ENCODE assay signal across 8 mouse cellular contexts in genomic region chr12:79507141-79507681, GRCm38 (mm10).
DNase-seq lines count a peak whose midpoint lies in the region; TF ChIP-seq lines count a peak whose summit lies in the region.

No protein-coding gene starts in this region.

- TF ChIP-seq POLR2A in kidney, adult 2 months (IDR thresholded peaks at IDR 0.05; ENCODE audit: low read depth, low read length) = no peak

- 14% methylated on average over 8 of the region's 8 CpGs for WGBS in kidney, adult 2 months

- H3K4me1 ChIP-seq in kidney, adult 2 months (ENCODE audit: control insufficient read depth, insufficient read depth, low read length) = peaks cover 30% of the 10 kb centered on the region

- H3K4me3 ChIP-seq in kidney, adult 2 months (ENCODE audit: insufficient read depth, low read depth, low read length) = no peak overlapping the region

- H3K36me3 ChIP-seq in kidney, adult 2 months (ENCODE audit: control insufficient read depth, insufficient read depth, low read length) = no peaks in the 10 kb centered on the region

- no peak for TF ChIP-seq CTCF in kidney, adult 2 months (conservative IDR thresholded peaks at IDR 0.05; ENCODE audit: insufficient read depth, insufficient read length, low read depth, low read length)

- peak overlapping the region; percentile 93 for H3K27ac ChIP-seq in kidney, adult 2 months (ENCODE audit: insufficient read depth, low read depth, low read length)

- peak; percentile 65 to 86 for DNase-seq in adrenal gland, adult (ENCODE audit: inconsistent age in 2 of 2, low spot score in 1 of 2)
- no peak for DNase-seq in adrenal gland, adult 18-20 months (ENCODE audit: low spot score in 2 of 2)
- peak; percentile 81 for DNase-seq in MN1 (ENCODE audit: low spot score)
- peak; percentile 62 for DNase-seq in fat pad, adult 2 months (ENCODE audit: extremely low read depth, low read depth, low spot score)
- DNase-seq in kidney, adult 2 months = peak; percentile 88
- DNase-seq in lung, postnatal 14 days = peak; percentile 27
- DNase-seq in urinary bladder, postnatal 36 days (ENCODE audit: low spot score in 2 of 2) = peak; percentile 45 to 52
- no peak for DNase-seq in right cerebral cortex, adult 2 months (ENCODE audit: low spot score in 2 of 2)

- H3K27me3 ChIP-seq in kidney, adult 2 months (replicated peaks; ENCODE audit: control insufficient read depth, insufficient read depth, low read length) = no peaks in the 10 kb centered on the region

Comparison
In these comparisons a context has a peak if more than half of its experiments do, and no peak if none do; other contexts are left out.
1. DNase-seq: peak in adrenal gland, adult (2 of 2), MN1 (single experiment), fat pad, adult 2 months (single experiment), kidney, adult 2 months (single experiment), lung, postnatal 14 days (single experiment) and urinary bladder, postnatal 36 days (2 of 2); none in adrenal gland, adult 18-20 months (0 of 2) and right cerebral cortex, adult 2 months (0 of 2).